Mouse (Mus musculus) retina, embryonic 14.5 days (tissue): ENCODE results near the gene Gm11114.

ENCODE experiments used
- DNase-seq: peaks from one replicate; pipeline ENCODE4 v3.0.0-alpha.2; 2015; ENCODE audit warnings: low spot score

The Gm11114 gene

DNA sequence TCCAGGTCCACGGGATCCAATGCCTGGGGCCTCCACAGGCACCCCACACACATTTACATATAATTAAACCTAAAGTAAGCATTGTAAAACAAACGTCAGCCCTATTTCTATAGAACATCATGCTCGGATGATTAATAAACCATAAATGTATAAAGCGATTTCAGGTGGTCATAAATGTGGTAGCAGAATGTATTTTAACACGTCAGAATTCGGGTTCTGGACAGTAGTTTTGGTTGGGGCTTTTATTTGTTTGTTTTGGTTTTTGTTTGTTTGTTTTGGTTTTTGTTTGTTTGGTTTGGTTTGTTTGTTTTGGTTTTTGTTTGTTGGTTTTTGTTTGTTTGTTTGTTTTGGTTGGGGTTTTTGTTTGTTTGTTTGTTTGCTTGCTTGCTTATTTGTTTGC, at the start of gene Gm11114:
TSS of gene Gm11114 (plus strand) at position 301 of the 400 bp plus-strand sequence.
- DNase-seq, result no peak

DNA sequence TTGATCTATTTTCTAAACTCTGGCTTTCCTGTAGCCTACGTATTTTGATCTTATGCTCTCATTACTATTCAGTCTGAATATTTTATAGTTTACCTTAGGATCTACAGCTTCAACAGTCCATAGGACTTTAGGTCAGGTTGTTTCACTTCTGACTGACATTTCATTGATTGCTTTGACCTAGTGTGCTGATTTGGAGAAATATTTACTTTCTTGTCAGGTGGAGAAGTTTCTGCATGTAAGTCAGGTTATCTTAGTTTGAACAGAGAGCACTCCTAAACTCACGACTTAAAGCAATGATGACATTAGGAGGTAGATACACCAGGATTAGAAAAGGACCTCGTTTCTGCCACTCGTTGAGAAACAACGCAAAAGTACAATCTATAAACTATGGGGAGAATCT, 45.7 kb upstream of the Gm11114 start:
- DNase-seq, result no peak

GRCm38 (mm10) chr9:85274114-85274513, 38.5 kb upstream of the Gm11114 start:
- DNase-seq, result no peak

- DNase-seq, result no peak
Observed at GRCm38 (mm10) chr9:85302849-85303248, 9.7 kb upstream of the Gm11114 start.

DNA sequence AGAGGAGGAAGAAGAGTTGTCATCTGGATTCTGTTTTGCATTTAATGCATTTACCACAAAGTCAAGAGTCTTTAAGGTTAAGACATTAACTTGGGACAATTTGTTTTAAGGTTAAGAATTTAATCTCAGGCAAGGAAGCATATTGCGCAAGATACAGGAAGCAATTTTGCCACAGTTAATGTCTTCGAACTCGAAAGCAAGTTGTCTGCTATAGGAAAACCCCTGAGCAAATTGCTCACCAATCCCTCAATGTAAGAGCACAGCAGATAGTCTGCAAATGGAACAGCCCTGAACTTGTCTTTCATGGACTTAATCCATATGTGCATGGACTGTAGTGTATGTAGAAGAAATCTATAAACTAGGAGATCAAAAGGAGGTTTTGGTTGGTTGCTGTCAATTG, 9.2 kb upstream of the Gm11114 start:
- DNase-seq, result no peak

GRCm38 (mm10) chr9:85316122-85316521, 3.5 kb downstream of the Gm11114 start:
- no peak for DNase-seq

DNA sequence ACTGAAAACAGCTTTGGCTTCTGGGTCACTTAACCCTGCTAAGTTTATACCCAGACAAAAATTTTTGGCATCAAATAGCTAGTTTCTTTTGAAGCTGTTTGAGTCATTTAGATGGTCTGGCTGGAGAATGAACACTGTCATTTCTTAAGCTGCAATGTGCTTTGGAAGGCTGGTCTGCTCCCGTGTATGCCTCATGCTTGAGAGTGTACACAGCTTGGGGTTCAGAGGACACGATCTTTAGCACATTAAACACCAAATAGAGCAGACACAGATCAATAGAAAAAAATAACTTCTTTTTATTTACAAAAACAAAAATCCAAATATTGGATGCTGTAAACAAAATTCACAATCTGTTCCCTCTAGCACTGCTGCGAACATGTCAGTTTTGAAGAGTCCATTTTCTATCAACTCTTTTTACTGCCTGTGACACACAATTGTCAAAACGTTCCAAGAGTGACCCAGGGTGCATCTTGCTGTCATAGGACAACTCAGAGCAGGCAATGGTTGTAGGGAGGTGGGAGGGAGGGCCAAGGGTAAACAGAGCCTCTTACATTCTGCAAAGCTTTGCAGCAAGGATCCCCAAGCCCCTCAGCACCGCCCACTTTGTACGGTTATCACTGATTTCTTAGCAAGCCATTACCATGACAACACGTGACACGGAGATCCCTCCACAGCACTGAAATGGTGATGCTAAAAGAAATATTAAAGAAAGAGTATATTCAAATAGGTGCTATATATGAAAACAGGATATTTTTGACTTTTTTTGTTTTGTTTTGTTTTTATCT, 7.8 kb downstream of the Gm11114 start:
- no peak for DNase-seq

DNA sequence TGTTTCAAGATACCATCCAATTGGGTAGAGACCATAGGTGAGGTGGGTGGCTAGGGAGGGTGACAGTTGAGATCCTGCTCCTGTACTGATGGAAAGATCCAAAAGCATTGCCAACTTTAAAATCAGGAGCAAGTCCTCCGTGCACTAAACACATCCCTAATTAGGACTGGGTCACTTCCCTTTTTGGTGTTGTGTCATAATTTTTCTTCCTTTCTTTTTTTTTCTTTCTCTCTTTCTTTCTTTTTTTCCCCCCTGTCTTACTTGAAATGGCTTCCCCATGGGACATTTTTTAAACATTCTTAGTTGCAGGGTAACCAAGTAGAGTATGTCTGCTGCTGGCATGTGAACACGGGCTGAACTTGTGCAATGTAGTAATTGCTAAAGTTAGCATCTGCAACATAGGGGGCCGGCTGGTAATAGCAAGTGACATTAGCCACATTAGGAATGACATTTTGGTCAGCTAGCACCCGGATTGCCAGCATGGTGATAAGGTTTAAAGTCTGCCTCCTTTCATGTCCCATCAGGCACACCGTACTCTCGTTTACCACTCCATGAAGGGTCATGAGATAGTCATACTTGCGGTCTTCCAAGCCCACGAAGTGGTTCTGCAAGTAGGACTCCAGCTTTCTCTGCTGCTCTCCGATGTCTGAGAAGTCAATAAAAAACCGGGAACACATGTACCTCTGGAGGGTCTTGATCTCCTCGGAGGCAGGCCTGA, 11.7 kb downstream of the Gm11114 start:
- DNase-seq, result no peak

- no peak for DNase-seq
Observed at GRCm38 (mm10) chr9:85325201-85325868, 12.8 kb downstream of the Gm11114 start.

DNA sequence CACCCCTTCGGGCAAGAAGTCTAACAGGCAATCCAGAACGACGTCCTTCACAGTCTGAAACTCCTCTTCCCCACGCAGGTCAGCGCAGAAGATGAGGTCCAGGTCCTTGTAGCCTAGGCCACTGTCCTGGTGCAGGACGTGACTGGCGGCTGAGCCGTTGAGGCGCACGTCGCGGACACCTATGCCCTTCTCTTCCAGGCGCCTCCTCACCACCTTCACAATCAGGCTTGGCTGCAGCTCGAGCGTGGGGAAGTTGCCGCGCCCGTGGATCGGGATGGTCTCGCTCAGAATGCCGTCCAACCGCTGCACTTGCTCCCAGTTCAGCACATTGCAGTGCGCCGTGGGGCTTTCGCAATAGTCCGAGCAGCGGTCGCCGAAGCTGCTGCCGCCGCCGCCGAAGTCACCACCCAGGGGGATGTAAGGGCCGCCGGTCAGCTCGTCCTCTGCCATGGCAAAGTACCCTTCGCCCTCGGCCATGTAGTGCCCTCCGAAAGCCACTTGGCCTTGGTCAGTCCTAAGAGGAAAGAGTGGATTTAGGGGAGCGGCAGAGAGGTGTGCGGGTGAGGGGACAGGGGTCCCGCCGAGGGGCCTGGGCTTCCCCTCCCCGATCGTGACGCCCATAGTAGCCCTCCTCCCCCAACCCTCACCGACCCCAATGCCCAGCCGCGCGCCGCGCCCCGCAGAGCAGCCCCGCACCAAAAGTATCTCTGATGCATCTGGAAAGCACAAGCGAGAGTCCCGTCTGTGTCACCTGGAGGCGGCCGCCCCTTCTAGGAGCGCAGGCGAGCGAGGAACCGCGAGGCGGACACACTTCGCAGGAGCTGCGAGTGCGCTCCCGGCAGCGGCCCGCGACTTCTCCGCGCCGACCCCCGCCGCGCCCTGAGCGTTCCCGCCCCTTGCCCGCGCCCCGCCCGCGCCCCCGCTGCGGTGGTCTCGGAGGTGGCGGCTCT, 14.0 kb downstream of the Gm11114 start:
- DNase-seq, result peak; percentile 50

DNA sequence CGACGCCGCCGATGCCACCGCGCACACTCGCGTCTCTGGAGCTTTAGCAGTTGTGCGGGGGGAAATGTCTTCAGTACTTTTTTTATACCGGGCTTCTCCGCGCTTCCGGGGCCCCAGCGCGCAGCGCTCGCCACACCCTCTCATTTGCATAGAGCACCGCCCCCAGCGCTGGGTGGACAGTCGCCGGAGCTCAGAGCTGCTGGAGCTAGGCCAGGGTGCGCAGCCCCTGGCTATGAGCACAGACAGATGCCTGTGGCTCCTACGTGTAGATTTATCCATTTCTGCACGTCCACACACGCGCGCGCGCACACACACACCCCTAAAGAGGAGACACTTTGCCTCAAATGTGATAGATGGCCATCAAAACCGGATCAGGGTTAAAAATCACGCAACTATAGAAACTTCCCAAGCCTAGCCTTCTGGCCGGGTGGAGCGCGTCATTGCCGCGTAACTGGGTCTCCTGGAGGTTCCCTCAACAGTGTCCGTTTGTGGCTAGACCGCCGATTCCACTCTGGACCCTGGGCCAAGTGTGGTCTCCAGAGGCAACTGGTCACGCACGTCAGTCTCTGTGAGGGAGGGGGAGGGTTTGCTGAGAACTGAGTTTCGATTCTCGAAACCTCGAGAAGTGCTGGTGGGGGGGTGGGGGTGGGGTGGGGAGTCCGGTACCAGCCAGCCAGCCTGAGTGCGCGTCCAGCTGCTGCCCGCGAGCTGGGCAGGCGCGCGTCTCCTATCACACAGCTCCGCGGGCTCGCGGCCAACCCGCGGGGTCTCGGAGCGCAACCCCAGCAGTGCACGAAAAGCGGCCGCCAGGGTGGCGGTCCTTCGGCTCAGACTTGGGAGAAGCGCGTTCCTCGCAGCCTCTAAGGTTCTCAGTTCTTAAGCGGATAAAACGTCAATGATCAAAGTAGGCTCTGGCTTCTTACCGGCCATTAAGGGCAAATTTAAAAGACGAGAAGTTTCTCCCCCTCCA, 15.0 kb downstream of the Gm11114 start, which contains the start of gene Tent5a:
TSS of gene Tent5a (minus strand) at position 107 of the 970 bp plus-strand sequence.
- peak; percentile 87 for DNase-seq

DNA sequence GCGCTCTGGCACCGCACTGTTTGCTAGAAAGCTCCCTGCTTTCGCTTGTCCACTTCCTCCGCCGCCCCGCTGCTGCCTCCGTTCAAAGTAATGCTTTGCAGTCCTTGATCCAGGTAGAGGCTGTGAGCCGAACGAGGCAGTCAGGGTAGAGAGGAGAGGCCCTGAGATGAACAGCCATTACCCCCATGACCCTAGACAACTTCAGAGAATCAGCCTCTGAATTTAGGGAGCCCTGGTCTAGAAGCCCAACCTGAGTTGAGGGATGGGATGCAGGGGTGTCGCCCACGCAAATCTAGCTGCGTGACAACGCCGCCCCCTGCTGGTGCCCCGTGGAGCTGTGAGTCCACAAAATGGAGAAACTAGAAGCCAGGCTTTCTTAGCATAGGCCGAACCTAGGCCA, 15.7 kb downstream of the Gm11114 start:
- DNase-seq, result peak; percentile 90

- DNase-seq, result no peak
Observed at GRCm38 (mm10) chr9:85331521-85331920, 18.9 kb downstream of the Gm11114 start.

DNA sequence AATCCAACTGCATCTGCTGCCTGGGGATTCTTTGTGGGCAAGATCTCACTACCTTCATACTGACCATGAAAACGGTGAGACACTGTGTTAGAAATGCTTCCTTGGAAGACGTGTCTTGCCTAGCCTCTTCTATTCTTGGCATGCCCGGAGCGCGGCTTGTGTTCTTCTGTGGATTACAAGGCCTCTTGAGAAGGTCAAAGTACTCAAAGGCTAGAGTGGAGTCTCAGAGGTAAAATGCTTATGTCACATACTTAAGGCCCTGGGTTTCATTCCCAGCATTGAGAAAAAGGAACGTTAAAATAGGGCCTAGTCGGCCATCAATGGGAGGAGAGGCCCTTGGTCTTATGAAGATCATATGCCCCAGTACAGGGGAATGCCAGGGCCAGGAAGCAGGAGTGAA, 23.5 kb downstream of the Gm11114 start:
- no peak for DNase-seq

DNA sequence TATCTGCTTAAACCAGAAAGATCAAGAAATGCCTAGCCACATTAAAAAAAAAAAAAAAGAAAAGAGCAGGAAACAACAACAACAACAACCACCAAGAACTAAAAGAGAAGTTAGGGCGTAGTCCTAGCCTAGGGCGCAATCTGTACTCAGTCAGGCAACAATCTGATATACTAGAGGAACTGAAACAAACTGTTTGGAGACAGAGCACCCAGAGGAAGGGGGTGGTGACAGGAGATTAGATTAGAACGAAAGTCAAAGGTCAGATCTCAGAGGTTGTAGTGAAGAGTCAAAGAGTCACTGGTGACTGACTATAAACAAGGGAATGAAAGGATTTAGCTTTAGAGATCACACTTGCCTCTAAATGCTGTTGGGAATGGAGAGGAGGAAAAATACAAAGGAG, 27.7 kb downstream of the Gm11114 start:
- DNase-seq, result no peak

GRCm38 (mm10) chr9:85342892-85343785, 30.6 kb downstream of the Gm11114 start:
- DNase-seq, result no peak

DNA sequence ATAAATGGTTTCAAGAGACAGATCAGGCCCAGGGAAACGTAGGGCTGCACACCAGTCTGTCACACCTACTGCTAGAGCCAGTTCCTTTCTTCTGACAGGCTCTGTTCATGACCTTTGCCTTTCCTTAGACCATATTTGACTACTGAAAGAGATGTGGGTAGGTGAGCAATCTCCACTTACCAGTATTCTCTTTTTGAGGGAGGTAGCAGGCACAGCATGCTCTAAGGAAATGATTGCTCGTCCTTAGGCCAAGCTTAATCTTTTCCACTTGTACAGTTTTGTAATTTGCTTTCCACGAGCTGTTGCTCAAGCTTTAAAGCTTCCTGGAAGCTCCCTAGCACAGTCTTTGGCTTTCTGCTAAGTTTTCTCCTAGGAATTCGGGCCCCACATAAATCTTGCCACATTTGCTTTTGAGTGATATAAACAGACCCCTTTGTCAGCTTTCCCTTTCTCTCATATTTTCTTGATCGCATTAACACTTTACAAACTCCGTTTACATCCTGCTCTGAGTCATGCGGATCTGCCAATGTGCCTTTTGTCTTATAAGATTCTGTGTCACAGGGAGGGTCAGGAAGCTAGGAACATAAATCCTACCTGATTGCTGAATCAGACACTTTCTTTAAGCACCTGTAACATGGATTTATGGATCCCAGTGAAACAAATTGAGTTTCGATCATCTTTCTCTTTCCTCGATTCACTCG, 35.4 kb downstream of the Gm11114 start:
- no peak for DNase-seq

DNA sequence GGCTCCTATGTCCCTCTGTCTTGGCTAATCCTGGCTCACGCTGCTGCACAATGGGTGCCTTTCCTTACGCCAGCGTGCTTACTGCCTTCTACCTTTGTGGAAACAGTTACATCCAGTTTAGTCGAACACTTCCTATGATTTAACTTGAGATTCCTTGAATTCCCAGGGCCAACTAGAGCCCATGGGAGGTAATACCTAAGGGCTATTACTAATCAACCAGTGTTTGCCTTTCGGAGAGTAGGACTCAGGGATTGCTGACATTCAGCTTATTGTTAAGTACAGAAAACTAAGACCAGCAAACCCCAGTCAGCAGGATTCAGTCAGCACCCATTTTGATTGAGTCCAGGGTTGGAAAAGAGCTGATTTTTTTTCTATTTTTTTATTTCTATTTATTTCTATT, 43.0 kb downstream of the Gm11114 start:
- no peak for DNase-seq
